Comparison of ENCODE assay signal across 9 mouse cellular contexts in the genomic region with DNA sequence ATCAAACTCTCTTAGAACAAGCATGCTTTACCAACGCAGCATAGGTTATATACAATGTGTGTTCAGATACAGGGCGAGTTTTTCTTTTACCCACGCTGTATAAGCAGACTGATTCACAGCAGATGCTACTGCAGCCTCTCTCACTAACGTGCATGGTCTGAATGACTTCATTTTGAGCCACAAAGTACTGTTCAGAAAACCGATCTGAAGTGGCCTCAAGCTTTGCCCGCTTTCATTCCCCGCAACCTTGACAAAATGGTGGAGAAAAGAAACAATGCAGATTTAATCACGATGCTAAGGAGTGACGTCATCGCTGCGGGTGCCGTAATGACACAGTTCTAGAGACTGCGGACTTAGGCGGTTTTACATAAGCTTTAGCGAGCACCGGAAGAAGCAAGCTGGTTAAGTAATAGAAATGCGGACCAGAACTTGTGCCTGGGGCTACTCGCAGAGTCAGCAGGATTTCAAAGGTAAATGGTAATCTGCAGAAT. TPM values are rescaled to one million over a fixed set of nuclear protein-coding genes. Genes with fewer than 3 reads are reported as not detected.
DNase-seq lines count a peak whose midpoint lies in the region; ATAC-seq lines count a peak whose summit lies in the region.
"Had no signal": no experiment of that assay in that cellular context is flagged by ENCODE, and none has a peak within 500 bp of the region (broad histone marks: within the 10 kb centered on the region; RNA-seq: fewer than 3 reads in every experiment).

No protein-coding gene starts in this region.

- H3K4me3 ChIP-seq in heart, embryonic 10.5 days, result peak overlapping the region; percentile 27; the same call in 1 of the 2 replicates
- H3K4me3 ChIP-seq in forebrain, embryonic 14.5 days (ENCODE audit: low read depth, low read length), result peak overlapping the region; percentile 17
- H3K4me3 ChIP-seq in midbrain, embryonic 16.5 days (ENCODE audit: low read depth, low read length), result peak overlapping the region; percentile 15
- H3K4me3 ChIP-seq: liver, embryonic 15.5 days had no signal

- WGBS in heart, embryonic 10.5 days, result 30% methylated on average over 18 of the region's 18 CpGs
- WGBS in forebrain, embryonic 14.5 days, result 3% methylated on average over 18 of the region's 18 CpGs
- 7% methylated on average over 18 of the region's 18 CpGs for WGBS in midbrain, embryonic 16.5 days

- peak; percentile 43 for ATAC-seq in forebrain, embryonic 14.5 days
- ATAC-seq in midbrain, embryonic 16.5 days, result peak; percentile 54
- ATAC-seq in erythroid progenitor cell, adult 5-6 weeks (replicated peaks; ENCODE audit: low FRiP score, poor library complexity, severe bottlenecking), result no peak

- peak overlapping the region; percentile 48 for H3K4me2 ChIP-seq in forebrain, embryonic 14.5 days (ENCODE audit: low read length)
- H3K4me2 ChIP-seq in midbrain, embryonic 16.5 days (ENCODE audit: low read length), result peak overlapping the region; percentile 45
- H3K4me2 ChIP-seq: liver, embryonic 15.5 days had no signal

- H3K27ac ChIP-seq in heart, embryonic 10.5 days, result peak overlapping the region; percentile 87
- H3K27ac ChIP-seq in forebrain, embryonic 14.5 days (ENCODE audit: low read depth, low read length), result peak overlapping the region; percentile 61
- peak overlapping the region; percentile 62 for H3K27ac ChIP-seq in midbrain, embryonic 16.5 days (ENCODE audit: low read length)
- H3K27ac ChIP-seq: liver, embryonic 15.5 days had no signal

- H3K9me3 ChIP-seq in heart, embryonic 10.5 days, result no peaks in the 10 kb centered on the region
- no peaks in the 10 kb centered on the region for H3K9me3 ChIP-seq in forebrain, embryonic 14.5 days (replicated peaks; ENCODE audit: control insufficient read depth, low read length)
- H3K9me3 ChIP-seq in midbrain, embryonic 16.5 days (replicated peaks; ENCODE audit: control insufficient read depth, low read length, poor library complexity, severe bottlenecking), result no peaks in the 10 kb centered on the region
- H3K9me3 ChIP-seq: liver, embryonic 15.5 days had no signal

- peak overlapping the region; percentile 52 for H3K9ac ChIP-seq in forebrain, embryonic 14.5 days (ENCODE audit: low read length)
- peak overlapping the region; percentile 37; the same call in 1 of the 2 replicates for H3K9ac ChIP-seq in midbrain, embryonic 16.5 days (ENCODE audit: low read depth, low read length)
- H3K9ac ChIP-seq: liver, embryonic 15.5 days had no signal

- no peaks in the 10 kb centered on the region for H3K27me3 ChIP-seq in heart, embryonic 10.5 days (ENCODE audit: insufficient read depth, poor library complexity, severe bottlenecking)
- no peaks in the 10 kb centered on the region for H3K27me3 ChIP-seq in forebrain, embryonic 14.5 days (replicated peaks; ENCODE audit: control insufficient read depth, insufficient read depth, low read length)
- no peaks in the 10 kb centered on the region for H3K27me3 ChIP-seq in midbrain, embryonic 16.5 days (ENCODE audit: control insufficient read depth, insufficient read depth, low read depth, low read length)
- H3K27me3 ChIP-seq: liver, embryonic 15.5 days had no signal

- H3K4me1 ChIP-seq in heart, embryonic 10.5 days, result peaks cover 69% of the 10 kb centered on the region
- peaks cover 51% of the 10 kb centered on the region for H3K4me1 ChIP-seq in forebrain, embryonic 14.5 days (ENCODE audit: control insufficient read depth, insufficient read depth, low read length)
- peaks cover 40% of the 10 kb centered on the region for H3K4me1 ChIP-seq in midbrain, embryonic 16.5 days (ENCODE audit: control insufficient read depth, insufficient read depth, low read length)
- H3K4me1 ChIP-seq: liver, embryonic 15.5 days had no signal

- H3K36me3 ChIP-seq in heart, embryonic 10.5 days, result no peaks in the 10 kb centered on the region
- H3K36me3 ChIP-seq in forebrain, embryonic 14.5 days (ENCODE audit: control insufficient read depth, insufficient read depth, low read length), result no peaks in the 10 kb centered on the region
- H3K36me3 ChIP-seq in midbrain, embryonic 16.5 days (ENCODE audit: control insufficient read depth, insufficient read depth, low read length), result no peaks in the 10 kb centered on the region
- H3K36me3 ChIP-seq: liver, embryonic 15.5 days had no signal

- DNase-seq in heart, embryonic 10.5 days (ENCODE audit: low spot score), result no peak
- no peak for DNase-seq in heart, postnatal 4 days
- peak; percentile 95 for DNase-seq in ZHBTc4 (ENCODE audit: low read depth, low spot score)
- DNase-seq in forebrain, embryonic 14.5 days (ENCODE audit: low spot score), result peak; percentile 91
- peak; percentile 64 for DNase-seq in layer of hippocampus, adult 9-11 months
- no peak for DNase-seq in kidney, adult 8-10 months

RNA-seq across cellular contexts. Expression of gene Sparcl1, which starts 4.6 kb away (rescaled TPM):
- polyA plus RNA-seq in heart, embryonic 10.5 days (2016; fragmentation: Nextera tagmentation; extraction: Ambion mirVana), result 11.4 and 17.7 TPM in 2 replicates
- 100 to 1,000 TPM; 242 to 250 TPM for total RNA-seq in heart, postnatal 4 days (2021)
- 70.4 and 93.1 TPM in 2 replicates for polyA plus RNA-seq in forebrain, embryonic 14.5 days (2014; fragmentation: Nextera tagmentation; extraction: Ambion mirVana)
- 163 and 240 TPM in 2 replicates for polyA plus RNA-seq in midbrain, embryonic 16.5 days (2015; fragmentation: Nextera tagmentation; extraction: Ambion mirVana)
- total RNA-seq in erythroid progenitor cell, adult 5-6 weeks (2015; ENCODE audit: low replicate concordance), result not detected in 2 replicates
- not detected in 2 replicates for total RNA-seq in erythroid progenitor cell, adult 5-6 weeks (2017; ENCODE audit: low replicate concordance)

RNA-seq across cellular contexts. Expression of gene Gm17660, which starts 31.5 kb away (rescaled TPM):
- not detected in 2 replicates for polyA plus RNA-seq in heart, embryonic 10.5 days (2016; fragmentation: Nextera tagmentation; extraction: Ambion mirVana)
- not detected for total RNA-seq in heart, postnatal 4 days (2021)
- 0.44 TPM in 1 of 2 replicates, not detected in the other for polyA plus RNA-seq in forebrain, embryonic 14.5 days (2014; fragmentation: Nextera tagmentation; extraction: Ambion mirVana)
- polyA plus RNA-seq in midbrain, embryonic 16.5 days (2015; fragmentation: Nextera tagmentation; extraction: Ambion mirVana), result 0.80 TPM in 1 of 2 replicates, not detected in the other
- not detected in 2 replicates for total RNA-seq in erythroid progenitor cell, adult 5-6 weeks (2015; ENCODE audit: low replicate concordance)
- total RNA-seq in erythroid progenitor cell, adult 5-6 weeks (2017; ENCODE audit: low replicate concordance), result not detected in 2 replicates
- polyA plus RNA-seq: liver, embryonic 15.5 days had no signal

Comparison
In these comparisons a context has a peak if more than half of its experiments do, and no peak if none do; other contexts are left out.
1. DNase-seq: peak in ZHBTc4 (single experiment), forebrain, embryonic 14.5 days (single experiment) and layer of hippocampus, adult 9-11 months (single experiment); none in heart, embryonic 10.5 days (single experiment), heart, postnatal 4 days (single experiment) and kidney, adult 8-10 months (0 of 2).
2. Peak in every context shown above with its lines, with median percentiles within 50 percentile points of each other: H3K27ac ChIP-seq and H3K4me3 ChIP-seq.